ENCODE assay signal across 8 mouse cellular contexts in the genomic region with DNA sequence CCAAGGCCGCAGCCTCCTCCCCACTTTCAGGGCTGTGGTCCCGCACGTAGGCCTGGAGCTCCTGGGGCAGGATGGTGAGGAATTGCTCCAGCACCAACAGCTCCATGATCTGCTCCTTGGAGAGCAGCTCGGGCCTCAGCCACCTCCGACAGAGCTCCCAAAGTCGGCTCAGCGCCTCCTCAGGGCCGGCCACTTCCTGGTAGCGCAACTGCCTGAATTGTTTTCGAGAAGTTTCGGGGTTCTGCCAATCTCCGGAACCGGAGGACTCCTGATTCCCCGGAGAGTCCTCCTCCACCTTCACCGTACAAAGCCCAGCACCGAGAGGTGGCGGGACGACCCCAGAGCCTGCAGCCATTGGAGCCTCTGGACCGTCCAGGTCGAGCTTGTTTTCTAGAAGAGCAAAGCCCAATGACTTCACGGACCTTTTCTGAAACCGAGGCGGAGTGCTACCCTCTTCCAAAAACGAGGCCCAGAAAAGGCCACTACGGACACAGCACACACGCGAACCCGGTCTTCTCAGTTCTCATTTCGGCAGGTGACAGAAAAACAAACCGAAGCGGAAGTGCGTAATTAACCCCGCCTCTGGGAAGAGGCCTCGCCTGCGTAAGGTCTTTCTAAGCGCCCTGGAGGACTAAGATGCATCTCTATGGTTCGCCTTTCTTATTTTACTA. TPM values are rescaled to one million over a fixed set of nuclear protein-coding genes. Genes with fewer than 3 reads are reported as not detected.
DNase-seq lines count a peak whose midpoint lies in the region; ATAC-seq lines count a peak whose summit lies in the region.

Zkscan14 (minus strand) TSS at position 548 of the 671 bp plus-strand sequence.

- H3K36me3 ChIP-seq in embryonic facial prominence, embryonic 11.5 days (replicated peaks; ENCODE audit: control insufficient read depth, insufficient read depth, low read depth, low read length), result no peaks in the 10 kb centered on the region
- peaks cover 13% of the 10 kb centered on the region; the same call in 1 of the 2 replicates for H3K36me3 ChIP-seq in limb, embryonic 12.5 days
- H3K36me3 ChIP-seq in midbrain, embryonic 14.5 days (ENCODE audit: control insufficient read depth, insufficient read depth, low read length), result peaks cover 8% of the 10 kb centered on the region; the same call in 1 of the 2 replicates

- H3K9ac ChIP-seq in embryonic facial prominence, embryonic 11.5 days (replicated peaks; ENCODE audit: low read length), result peak within 1 kb of the TSS; percentile 56
- H3K9ac ChIP-seq in limb, embryonic 12.5 days (replicated peaks), result peak within 1 kb of the TSS; percentile 76
- peak within 1 kb of the TSS; percentile 75 for H3K9ac ChIP-seq in midbrain, embryonic 14.5 days (replicated peaks; ENCODE audit: low read length)

- H3K4me2 ChIP-seq in embryonic facial prominence, embryonic 11.5 days (ENCODE audit: low read depth, low read length), result peak within 1 kb of the TSS; percentile 91
- H3K4me2 ChIP-seq in limb, embryonic 12.5 days, result peak within 1 kb of the TSS; percentile 86
- H3K4me2 ChIP-seq in midbrain, embryonic 14.5 days (ENCODE audit: low read length), result peak within 1 kb of the TSS; percentile 97

- 2% methylated on average over 37 of the region's 37 CpGs for WGBS in embryonic facial prominence, embryonic 11.5 days
- 1% methylated on average over 37 of the region's 37 CpGs for WGBS in limb, embryonic 12.5 days
- 3% methylated on average over 37 of the region's 37 CpGs for WGBS in midbrain, embryonic 14.5 days

- no peaks in the 10 kb centered on the region for H3K27me3 ChIP-seq in embryonic facial prominence, embryonic 11.5 days (ENCODE audit: control insufficient read depth, insufficient read depth, low read length)
- H3K27me3 ChIP-seq in limb, embryonic 12.5 days, result no peaks in the 10 kb centered on the region
- no peaks in the 10 kb centered on the region for H3K27me3 ChIP-seq in midbrain, embryonic 14.5 days (ENCODE audit: control insufficient read depth, insufficient read depth, low read length)

- H3K4me1 ChIP-seq in embryonic facial prominence, embryonic 11.5 days (ENCODE audit: control insufficient read depth, insufficient read depth, low read length), result peaks cover 3% of the 10 kb centered on the region; the same call in 1 of the 2 replicates
- H3K4me1 ChIP-seq in limb, embryonic 12.5 days (replicated peaks), result peaks cover 21% of the 10 kb centered on the region
- H3K4me1 ChIP-seq in midbrain, embryonic 14.5 days (ENCODE audit: control insufficient read depth, insufficient read depth, low read length), result peaks cover 18% of the 10 kb centered on the region

- H3K9me3 ChIP-seq in embryonic facial prominence, embryonic 11.5 days (replicated peaks; ENCODE audit: control insufficient read depth, low read length), result no peaks in the 10 kb centered on the region
- H3K9me3 ChIP-seq in limb, embryonic 12.5 days, result no peaks in the 10 kb centered on the region
- H3K9me3 ChIP-seq in midbrain, embryonic 14.5 days (ENCODE audit: control insufficient read depth, low read length), result no peaks in the 10 kb centered on the region

- ATAC-seq in embryonic facial prominence, embryonic 11.5 days (replicated peaks; ENCODE audit: insufficient number of reproducible peaks, low FRiP score, low TSS enrichment, low read depth), result no peak
- ATAC-seq in limb, embryonic 12.5 days (ENCODE audit: insufficient number of reproducible peaks, insufficient read depth, low FRiP score, low TSS enrichment, low read depth), result no peak
- peak; percentile 19; the same call in 1 of the 2 replicates for ATAC-seq in midbrain, embryonic 14.5 days (ENCODE audit: low FRiP score, low TSS enrichment)

- H3K27ac ChIP-seq in embryonic facial prominence, embryonic 11.5 days (replicated peaks; ENCODE audit: low read depth, low read length), result no peak within 1 kb of the TSS
- 0 out of 2 replicates have a peak within 1 kb of the TSS, but pooled peaks have one; percentile 17 for H3K27ac ChIP-seq in limb, embryonic 12.5 days
- peak within 1 kb of the TSS; percentile 63 for H3K27ac ChIP-seq in midbrain, embryonic 14.5 days (replicated peaks; ENCODE audit: low read depth, low read length)

- H3K4me3 ChIP-seq in embryonic facial prominence, embryonic 11.5 days (ENCODE audit: low read depth, low read length), result peak within 1 kb of the TSS; percentile 81
- H3K4me3 ChIP-seq in limb, embryonic 12.5 days (replicated peaks), result peak within 1 kb of the TSS; percentile 83
- H3K4me3 ChIP-seq in midbrain, embryonic 14.5 days (replicated peaks; ENCODE audit: low read depth, low read length), result peak within 1 kb of the TSS; percentile 82

- peak; percentile 94 for DNase-seq in 3T3-L1 (ENCODE audit: low read depth, low spot score)
- peak; percentile 85 for DNase-seq in adrenal gland, postnatal 14 days
- peak; percentile 92 for DNase-seq in embryonic facial prominence, embryonic 11.5 days (ENCODE audit: low spot score)
- DNase-seq in heart, adult 11 months, result peak; percentile 97
- peak; percentile 66 for DNase-seq in kidney, adult 11 months
- peak; percentile 95 for DNase-seq in midbrain, embryonic 14.5 days
- peak; percentile 75 for DNase-seq in spleen, adult 12 weeks (ENCODE audit: low spot score)

RNA-seq across cellular contexts. Expression of gene Zkscan14, which starts in this region (rescaled TPM):
- total RNA-seq in adrenal gland, postnatal 14 days (2021), result 8.3 and 10.5 TPM in 2 replicates
- polyA plus RNA-seq in embryonic facial prominence, embryonic 11.5 days (2014; fragmentation: Nextera tagmentation; extraction: Ambion mirVana), result 8.5 and 10.2 TPM in 2 replicates
- 8.2 and 9.1 TPM in 2 replicates for polyA plus RNA-seq in limb, embryonic 12.5 days (2016; fragmentation: Nextera tagmentation; extraction: Ambion mirVana)
- polyA plus RNA-seq in midbrain, embryonic 14.5 days (2014; fragmentation: Nextera tagmentation; extraction: Ambion mirVana), result 13.9 and 16.4 TPM in 2 replicates
